Mouse (Mus musculus): ENCODE measurements around the gene Pik3ca. TPM values are rescaled to one million over a fixed set of nuclear protein-coding genes. Genes with fewer than 3 reads are reported as not detected.

Gene Pik3ca
- polyA plus RNA-seq, 1 experiment from 2014 or later: 10.3 TPM

GRCm38 (mm10) chr3:32490076-32490927, 92.8 kb downstream of the Pik3ca start:
- H3K27me3 ChIP-seq: no peaks in the 10 kb centered on the region
- H3K27ac ChIP-seq (replicated peaks): no peak overlapping the region
- no peaks in the 10 kb centered on the region for H3K36me3 ChIP-seq
- H3K4me3 ChIP-seq (replicated peaks): no peak overlapping the region
- no peaks in the 10 kb centered on the region for H3K9me3 ChIP-seq (replicated peaks)
- no peak overlapping the region for H3K9ac ChIP-seq
- ATAC-seq (ENCODE audit: insufficient number of reproducible peaks, low FRiP score, low TSS enrichment, low read depth): no peak; the same call in 1 of the 2 replicates
- no peak overlapping the region for H3K4me2 ChIP-seq (replicated peaks)
- 0 out of 2 replicates have a peak, but pooled peaks cover under 1% of the 10 kb centered on the region for H3K4me1 ChIP-seq
- WGBS: 77% methylated on average over 15 of the region's 15 CpGs

DNA sequence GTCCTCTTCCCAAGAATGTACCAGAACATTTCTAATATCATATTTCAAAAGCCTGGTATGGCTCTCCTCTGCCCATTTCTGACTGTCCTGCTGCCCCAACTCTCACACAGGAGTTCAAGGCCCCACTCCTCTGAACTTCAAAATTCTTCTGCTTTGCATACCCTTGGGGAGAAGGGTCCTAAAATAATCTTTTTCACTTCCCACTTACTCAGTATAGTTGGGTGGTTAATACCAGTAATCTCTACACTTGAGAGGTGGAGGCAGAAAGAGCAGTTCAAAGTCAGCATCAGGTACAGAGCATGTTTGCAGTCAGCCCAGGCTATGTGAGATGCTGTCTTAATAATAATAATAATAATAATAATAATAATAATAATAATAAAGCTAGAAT, 93.5 kb downstream of the Pik3ca start:
- no peak overlapping the region for H3K4me2 ChIP-seq (replicated peaks)
- H3K4me1 ChIP-seq: peaks cover 6% of the 10 kb centered on the region; the same call in 1 of the 2 replicates
- H3K4me3 ChIP-seq (replicated peaks): no peak overlapping the region
- H3K9me3 ChIP-seq (replicated peaks): no peaks in the 10 kb centered on the region
- H3K9ac ChIP-seq: no peak overlapping the region
- no peak for ATAC-seq (ENCODE audit: insufficient number of reproducible peaks, low FRiP score, low TSS enrichment, low read depth)
- no peak overlapping the region for H3K27ac ChIP-seq (replicated peaks)
- H3K27me3 ChIP-seq: no peaks in the 10 kb centered on the region
- no peaks in the 10 kb centered on the region for H3K36me3 ChIP-seq

DNA sequence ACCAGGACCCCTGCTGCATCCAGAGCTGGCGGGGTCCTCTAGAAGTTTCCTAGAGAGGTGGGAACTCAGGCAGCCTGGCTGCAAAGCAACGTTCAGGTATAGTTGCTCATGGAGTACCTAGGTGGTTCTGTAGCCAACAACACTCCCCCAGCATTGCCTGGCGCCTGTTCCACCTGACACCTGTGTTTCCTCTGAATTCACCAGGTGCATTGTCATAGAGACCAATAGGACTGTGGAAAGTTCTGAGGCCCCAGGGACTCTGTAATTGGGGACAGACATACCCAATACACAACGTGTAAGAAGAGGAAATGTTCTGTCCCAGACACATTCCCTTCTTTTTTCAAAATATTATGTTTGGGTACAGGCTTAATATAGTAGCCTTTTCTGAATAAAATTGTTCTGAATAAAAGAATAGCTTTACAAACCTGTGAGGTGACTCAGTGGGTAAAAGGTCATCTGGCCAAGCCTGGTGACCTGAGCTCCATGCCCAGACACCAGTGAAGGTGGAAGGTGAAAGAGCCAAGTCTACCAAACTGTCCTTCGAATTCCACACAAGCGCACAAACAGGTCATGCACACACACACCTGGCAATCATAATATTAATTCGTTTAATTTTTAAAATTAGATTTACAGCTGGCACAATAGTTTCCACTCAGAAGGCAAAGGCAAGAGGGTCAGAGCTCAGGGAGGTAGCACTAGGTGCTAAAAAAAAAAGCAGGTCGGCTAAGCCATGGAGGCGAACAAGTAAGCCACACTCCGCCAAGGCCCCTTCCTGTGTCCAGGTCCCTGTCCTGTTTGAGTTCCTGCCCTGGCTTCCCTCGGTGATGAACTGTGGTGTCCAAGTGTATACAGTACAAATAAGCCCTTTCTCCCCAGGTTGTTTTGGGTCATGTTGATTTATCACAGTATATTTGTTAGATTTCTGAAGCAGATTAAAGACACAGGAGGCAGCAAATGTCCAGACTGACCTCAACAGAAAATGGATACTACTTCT, 94.9 kb downstream of the Pik3ca start, which contains the start of gene Kcnmb3:
TSS of gene Kcnmb3 (minus strand) at position 135 of the 994 bp plus-strand sequence.
- 76% methylated on average over 11 of the region's 11 CpGs for WGBS
- Histone ChIP-seq H3K36me3 (no peaks in the 10 kb centered on the region), H3K27ac (replicated peaks) (no peak within 1 kb of the TSS), H3K27me3 (no peaks in the 10 kb centered on the region), H3K4me2 (replicated peaks) (no peak within 1 kb of the TSS), H3K9me3 (replicated peaks) (no peaks in the 10 kb centered on the region), H3K4me1 (peaks cover 6% of the 10 kb centered on the region; the same call in 1 of the 2 replicates), H3K4me3 (replicated peaks) (no peak within 1 kb of the TSS), H3K9ac (no peak within 1 kb of the TSS)
- ATAC-seq (ENCODE audit: insufficient number of reproducible peaks, low FRiP score, low TSS enrichment, low read depth): 0 out of 2 replicates have a peak, but pooled peaks have one; percentile 43

GRCm38 (mm10) chr3:32494387-32495087, 97.1 kb downstream of the Pik3ca start:
- no peak overlapping the region for H3K9ac ChIP-seq
- H3K4me1 ChIP-seq: peaks cover 6% of the 10 kb centered on the region; the same call in 1 of the 2 replicates
- H3K4me2 ChIP-seq (replicated peaks): no peak overlapping the region
- no peaks in the 10 kb centered on the region for H3K36me3 ChIP-seq
- H3K4me3 ChIP-seq (replicated peaks): no peak overlapping the region
- no peaks in the 10 kb centered on the region for H3K27me3 ChIP-seq
- no peak overlapping the region for H3K27ac ChIP-seq (replicated peaks)
- WGBS: 71% methylated on average over 8 of the region's 8 CpGs
- ATAC-seq (ENCODE audit: insufficient number of reproducible peaks, low FRiP score, low TSS enrichment, low read depth): no peak
- no peaks in the 10 kb centered on the region for H3K9me3 ChIP-seq (replicated peaks)

GRCm38 (mm10) chr3:32495088-32495770, 97.8 kb downstream of the Pik3ca start:
- no peak for ATAC-seq (ENCODE audit: insufficient number of reproducible peaks, low FRiP score, low TSS enrichment, low read depth)
- WGBS: 41% methylated on average over 8 of the region's 8 CpGs
- no peak overlapping the region for H3K4me3 ChIP-seq (replicated peaks)
- no peak overlapping the region for H3K27ac ChIP-seq (replicated peaks)
- H3K9me3 ChIP-seq (replicated peaks): no peaks in the 10 kb centered on the region
- no peak overlapping the region for H3K4me2 ChIP-seq (replicated peaks)
- H3K4me1 ChIP-seq: peaks cover 6% of the 10 kb centered on the region; the same call in 1 of the 2 replicates
- H3K36me3 ChIP-seq: no peaks in the 10 kb centered on the region
- H3K9ac ChIP-seq: no peak overlapping the region
- no peaks in the 10 kb centered on the region for H3K27me3 ChIP-seq

DNA sequence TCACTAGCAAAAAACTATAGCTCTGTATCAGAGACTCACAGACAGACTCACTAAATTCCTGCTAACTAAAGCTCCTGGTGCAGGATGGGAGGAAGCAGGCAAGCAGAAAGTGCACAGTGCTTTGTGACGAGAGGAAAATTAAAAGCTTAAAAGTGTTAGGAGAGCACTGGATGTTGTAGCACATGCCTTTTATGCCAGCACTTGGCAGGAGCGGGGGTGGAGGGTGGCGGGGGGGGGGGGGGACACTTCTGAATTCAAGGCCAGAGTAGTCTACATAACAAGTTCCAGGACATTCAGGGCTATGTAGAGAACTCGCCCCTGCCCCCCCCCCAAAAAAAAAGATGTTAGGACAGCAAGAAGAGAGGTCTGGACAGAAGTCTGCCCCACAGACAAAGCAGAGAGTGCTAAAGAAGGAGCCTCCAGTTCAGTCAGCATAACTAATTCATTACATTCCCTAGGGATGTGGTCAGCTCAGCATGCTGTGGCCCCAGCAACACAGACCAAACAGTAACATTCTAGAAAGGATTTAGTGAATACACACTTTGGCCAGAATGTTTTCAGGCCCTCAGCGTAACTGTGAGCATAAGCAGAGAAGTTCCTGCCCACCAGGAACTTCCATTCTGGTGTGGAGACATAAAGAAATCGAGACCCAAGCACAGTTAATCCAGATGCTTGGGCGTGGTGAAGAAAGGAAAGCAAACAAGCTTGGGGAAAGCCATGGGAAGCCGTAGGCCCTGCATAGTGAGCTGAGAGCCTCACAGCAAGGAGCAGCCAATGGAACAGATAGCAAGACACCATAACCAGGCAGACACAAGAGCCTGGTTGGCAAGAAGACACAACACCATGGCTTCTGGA, 98.6 kb downstream of the Pik3ca start:
- H3K27me3 ChIP-seq: no peaks in the 10 kb centered on the region
- no peak overlapping the region for H3K4me2 ChIP-seq (replicated peaks)
- H3K9ac ChIP-seq: no peak overlapping the region
- WGBS: 37% methylated on average over 8 of the region's 8 CpGs
- no peak overlapping the region for H3K4me3 ChIP-seq (replicated peaks)
- ATAC-seq (ENCODE audit: insufficient number of reproducible peaks, low FRiP score, low TSS enrichment, low read depth): peak; percentile 36; the same call in 1 of the 2 replicates
- no peak overlapping the region for H3K27ac ChIP-seq (replicated peaks)
- H3K9me3 ChIP-seq (replicated peaks): no peaks in the 10 kb centered on the region
- peaks cover 6% of the 10 kb centered on the region; the same call in 1 of the 2 replicates for H3K4me1 ChIP-seq
- no peaks in the 10 kb centered on the region for H3K36me3 ChIP-seq

- Histone ChIP-seq H3K27ac (replicated peaks) (no peak overlapping the region), H3K9me3 (replicated peaks) (no peaks in the 10 kb centered on the region), H3K4me3 (replicated peaks) (no peak overlapping the region), H3K9ac (no peak overlapping the region), H3K27me3 (no peaks in the 10 kb centered on the region), H3K36me3 (no peaks in the 10 kb centered on the region), H3K4me2 (replicated peaks) (no peak overlapping the region), H3K4me1 (peaks cover 6% of the 10 kb centered on the region; the same call in 1 of the 2 replicates)
- no peak for ATAC-seq (ENCODE audit: insufficient number of reproducible peaks, low FRiP score, low TSS enrichment, low read depth)
- 96% methylated on average over 1 of the region's 1 CpGs for WGBS
Observed at GRCm38 (mm10) chr3:32496711-32497070, 99.2 kb downstream of the Pik3ca start.

GRCm38 (mm10) chr3:32500346-32500745, 102.9 kb downstream of the Pik3ca start:
- 89% methylated on average over 2 of the region's 2 CpGs for WGBS
- Histone ChIP-seq H3K9ac (no peak overlapping the region), H3K36me3 (no peaks in the 10 kb centered on the region), H3K4me3 (replicated peaks) (no peak overlapping the region), H3K27ac (replicated peaks) (no peak overlapping the region), H3K27me3 (no peaks in the 10 kb centered on the region), H3K9me3 (replicated peaks) (no peaks in the 10 kb centered on the region), H3K4me2 (replicated peaks) (no peak overlapping the region), H3K4me1 (peaks cover 5% of the 10 kb centered on the region; the same call in 1 of the 2 replicates)
- no peak for ATAC-seq (ENCODE audit: insufficient number of reproducible peaks, low FRiP score, low TSS enrichment, low read depth)

GRCm38 (mm10) chr3:32505841-32506240, 108.4 kb downstream of the Pik3ca start:
- 72% methylated on average over 3 of the region's 3 CpGs for WGBS
- H3K4me2 ChIP-seq (replicated peaks): no peak overlapping the region
- H3K4me3 ChIP-seq (replicated peaks): no peak overlapping the region
- ATAC-seq (ENCODE audit: insufficient number of reproducible peaks, low FRiP score, low TSS enrichment, low read depth): no peak
- no peak overlapping the region for H3K27ac ChIP-seq (replicated peaks)
- H3K9me3 ChIP-seq (replicated peaks): no peaks in the 10 kb centered on the region
- no peaks in the 10 kb centered on the region for H3K36me3 ChIP-seq
- H3K9ac ChIP-seq: no peak overlapping the region
- H3K4me1 ChIP-seq: peaks cover 11% of the 10 kb centered on the region
- H3K27me3 ChIP-seq: no peaks in the 10 kb centered on the region
